Mouse (Mus musculus) bone marrow, adult 2 months (tissue): ENCODE measurements around the gene Lrrc29.

ENCODE experiments used
- CTCF ChIP-seq: fragments of 200-500 bp; IDR thresholded peaks from 2 replicates; pipeline ENCODE4 v1.5.1; 2011; ENCODE audit warnings: low read length, control low read depth; ENCODE audit not compliant: control insufficient read depth, insufficient read depth
- POLR2A ChIP-seq: fragments of 200-500 bp; IDR thresholded peaks from 2 replicates; pipeline ENCODE4 v1.6.1; 2011; ENCODE audit warnings: low read depth, mild to moderate bottlenecking, control low read depth, low read length, borderline replicate concordance; ENCODE audit not compliant: control insufficient read depth

DNA sequence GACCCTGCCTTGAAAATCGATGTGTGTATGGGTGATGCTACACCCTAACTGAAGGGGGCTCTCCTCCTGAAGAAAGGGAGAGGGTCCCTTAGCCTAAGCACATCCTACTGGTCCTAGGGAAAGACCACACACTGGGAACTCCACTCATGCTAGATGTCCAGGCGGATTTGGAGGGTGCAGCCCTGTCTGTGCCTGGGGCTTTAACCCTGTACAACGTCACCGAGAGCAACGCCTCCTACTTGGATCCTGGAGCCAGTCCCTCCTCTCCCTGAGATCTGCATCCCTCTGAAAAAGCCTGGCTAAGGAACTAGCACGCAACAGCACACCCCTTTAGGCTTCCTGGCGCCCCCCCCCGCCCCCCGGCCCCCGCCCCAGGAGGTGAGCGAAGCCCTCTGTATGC, 50.7 kb downstream of the Lrrc29 start:
- TF ChIP-seq CTCF (no peak), POLR2A (no peak)
